Mouse (Mus musculus): ENCODE measurements around the gene Gm14743.
"Not testable (repeated sequence)": the region's sequence is repeated elsewhere in the genome, so short reads cannot be mapped to it uniquely, and the experiment has no call there.

Gene Gm14743

DNA sequence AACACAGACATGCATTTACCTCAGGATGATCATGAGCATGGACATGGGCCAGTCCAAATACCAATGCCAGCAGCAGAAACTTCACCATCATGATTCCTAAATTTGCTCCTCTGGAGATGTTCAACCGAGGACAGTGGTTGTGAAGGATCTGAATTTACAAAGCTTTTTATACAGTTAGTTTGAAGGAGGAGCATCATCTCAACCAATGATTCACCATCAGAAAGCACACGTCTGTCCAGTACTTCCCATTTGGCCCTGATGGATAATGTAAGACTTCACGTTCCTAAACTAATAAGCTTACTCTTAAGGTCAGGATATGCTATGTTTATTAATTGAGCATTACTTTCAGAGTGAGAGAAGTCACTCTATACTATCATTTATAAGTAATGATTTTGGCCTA is at the start of gene Gm14743:
Gm14743 (minus strand) TSS at position 101 of the 400 bp plus-strand sequence.
- DNase-seq = not testable (repeated sequence)

DNA sequence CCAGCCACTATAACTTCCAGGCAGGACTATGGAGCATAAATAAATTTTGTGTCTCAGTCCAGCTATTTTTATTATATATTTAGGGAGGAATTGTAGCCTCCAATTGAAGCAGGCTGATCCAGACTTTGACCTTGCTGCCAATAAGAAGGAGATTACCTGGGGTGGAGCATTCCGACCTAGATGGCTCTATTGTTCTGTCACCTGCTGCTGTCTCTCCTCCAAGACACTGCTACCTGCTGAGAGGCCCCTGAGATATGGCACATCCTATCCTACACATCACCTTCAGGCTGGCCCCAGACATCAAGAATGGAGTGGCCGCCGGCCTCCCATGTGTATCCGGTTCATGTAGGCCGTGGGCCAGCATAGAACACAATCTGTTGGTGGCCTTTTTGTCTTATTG is 42.9 kb downstream of the Gm14743 start:
- no peak for DNase-seq

DNA sequence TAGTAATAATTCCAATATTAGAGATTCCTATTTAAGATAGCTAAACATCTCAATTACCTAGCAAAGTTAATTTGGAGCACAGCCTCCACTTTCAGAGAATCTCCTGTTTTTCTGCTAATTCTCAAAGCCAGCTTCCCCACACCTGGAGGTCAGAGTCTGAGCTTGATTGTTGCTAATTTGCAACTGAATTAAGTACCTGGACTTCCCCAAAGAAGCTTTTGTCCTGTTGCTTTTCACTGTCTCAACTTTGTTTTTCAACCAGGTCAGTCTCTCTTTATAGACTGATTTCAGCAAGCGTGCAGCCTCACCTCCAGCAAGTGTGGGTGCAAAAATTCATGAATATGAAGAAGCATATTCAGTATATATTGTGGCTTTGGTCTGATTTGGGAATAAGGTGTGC is 43.5 kb downstream of the Gm14743 start:
- DNase-seq = not testable (repeated sequence)

All from cerebellum, adult 9-11 months (tissue).